Mouse (Mus musculus): ENCODE data around the gene Ndufaf2. TPM values are rescaled to one million over a fixed set of nuclear protein-coding genes. Genes with fewer than 3 reads are reported as not detected.

The Ndufaf2 gene
- polyA plus RNA-seq, 1 experiment from 2014 or later = 62.3 TPM

DNA sequence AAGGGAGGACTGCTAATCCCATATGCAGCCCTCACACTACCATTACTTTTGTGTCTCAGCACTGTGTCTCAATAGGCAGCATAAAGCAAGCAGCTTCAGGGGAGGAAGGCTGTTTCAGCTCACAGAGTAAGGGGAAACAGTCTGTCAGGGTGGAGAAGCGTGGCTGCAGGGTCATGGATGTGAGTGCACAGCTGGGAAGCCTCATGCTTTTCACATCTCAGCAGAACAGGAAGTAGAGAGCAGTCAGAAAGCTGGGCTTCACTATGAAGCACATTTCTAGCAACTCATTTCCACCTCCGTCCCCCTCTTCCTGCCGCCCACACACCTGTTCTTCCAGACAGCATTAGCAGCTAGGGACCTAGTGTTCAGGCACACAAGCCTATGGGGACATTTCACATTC is 101.5 kb downstream of the Ndufaf2 start:
- H3K9me3 ChIP-seq (replicated peaks) = no peaks in the 10 kb centered on the region
- no peak overlapping the region for H3K4me2 ChIP-seq
- no peak overlapping the region for H3K4me3 ChIP-seq
- H3K27me3 ChIP-seq (replicated peaks) = no peaks in the 10 kb centered on the region
- peaks cover 8% of the 10 kb centered on the region; the same call in 1 of the 2 replicates for H3K4me1 ChIP-seq (replicated peaks)
- H3K9ac ChIP-seq = no peak overlapping the region
- no peak for ATAC-seq (ENCODE audit: insufficient number of reproducible peaks, low FRiP score)
- WGBS = 62% methylated on average over 3 of the region's 3 CpGs
- H3K36me3 ChIP-seq = no peaks in the 10 kb centered on the region
- H3K27ac ChIP-seq (ENCODE audit: poor library complexity, severe bottlenecking) = no peak overlapping the region

DNA sequence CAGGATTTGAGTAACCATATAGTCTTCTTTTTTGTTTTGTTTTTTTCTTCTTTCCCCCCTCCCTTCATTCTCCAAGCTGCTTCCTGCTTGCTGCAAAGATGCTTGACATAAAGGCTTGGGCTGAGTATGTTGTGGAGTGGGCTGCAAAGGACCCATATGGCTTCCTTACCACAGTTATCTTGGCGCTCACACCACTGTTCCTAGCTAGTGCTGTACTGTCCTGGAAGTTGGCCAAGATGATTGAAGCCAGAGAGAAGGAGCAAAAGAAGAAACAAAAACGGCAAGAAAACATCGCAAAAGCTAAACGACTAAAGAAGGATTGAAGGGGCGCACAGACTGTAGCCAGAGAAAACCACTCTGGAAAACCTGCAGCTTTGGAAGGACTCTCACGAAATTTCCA is 111.1 kb downstream of the Ndufaf2 start:
- no peak overlapping the region for H3K27ac ChIP-seq (ENCODE audit: poor library complexity, severe bottlenecking)
- H3K9me3 ChIP-seq (replicated peaks) = no peaks in the 10 kb centered on the region
- no peaks in the 10 kb centered on the region for H3K27me3 ChIP-seq (replicated peaks)
- ATAC-seq (ENCODE audit: insufficient number of reproducible peaks, low FRiP score) = no peak
- peaks cover 10% of the 10 kb centered on the region for H3K36me3 ChIP-seq
- no peak overlapping the region for H3K4me2 ChIP-seq
- WGBS = 83% methylated on average over 6 of the region's 6 CpGs
- no peak overlapping the region for H3K4me3 ChIP-seq
- peaks cover 20% of the 10 kb centered on the region for H3K4me1 ChIP-seq (replicated peaks)
- H3K9ac ChIP-seq = no peak overlapping the region

DNA sequence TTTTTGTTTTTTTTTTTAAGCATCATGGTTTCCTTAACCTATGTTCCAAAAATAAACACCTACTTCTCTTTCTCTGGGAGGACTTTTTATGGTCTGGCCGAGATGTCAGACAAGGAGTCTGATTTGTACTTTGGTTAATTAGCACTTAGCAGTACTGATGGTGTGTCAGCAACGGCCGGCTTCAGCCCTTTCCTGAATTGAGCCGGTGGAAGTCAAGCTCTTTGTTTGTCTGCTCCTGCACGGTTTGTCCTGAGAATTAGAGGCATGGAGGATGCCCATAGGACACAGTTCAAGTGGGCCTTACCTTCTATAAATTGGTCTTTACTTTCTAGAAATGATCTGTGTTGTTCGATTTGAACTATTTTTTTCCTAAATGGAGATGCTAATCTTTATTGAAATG is 111.5 kb downstream of the Ndufaf2 start:
- Histone ChIP-seq H3K27ac (ENCODE audit: poor library complexity, severe bottlenecking) (no peak overlapping the region), H3K9me3 (replicated peaks) (no peaks in the 10 kb centered on the region), H3K4me2 (no peak overlapping the region), H3K36me3 (peaks cover 10% of the 10 kb centered on the region), H3K4me1 (replicated peaks) (peaks cover 20% of the 10 kb centered on the region), H3K9ac (no peak overlapping the region), H3K27me3 (replicated peaks) (no peaks in the 10 kb centered on the region), H3K4me3 (no peak overlapping the region)
- 80% methylated on average over 6 of the region's 6 CpGs for WGBS
- no peak for ATAC-seq (ENCODE audit: insufficient number of reproducible peaks, low FRiP score)

DNA sequence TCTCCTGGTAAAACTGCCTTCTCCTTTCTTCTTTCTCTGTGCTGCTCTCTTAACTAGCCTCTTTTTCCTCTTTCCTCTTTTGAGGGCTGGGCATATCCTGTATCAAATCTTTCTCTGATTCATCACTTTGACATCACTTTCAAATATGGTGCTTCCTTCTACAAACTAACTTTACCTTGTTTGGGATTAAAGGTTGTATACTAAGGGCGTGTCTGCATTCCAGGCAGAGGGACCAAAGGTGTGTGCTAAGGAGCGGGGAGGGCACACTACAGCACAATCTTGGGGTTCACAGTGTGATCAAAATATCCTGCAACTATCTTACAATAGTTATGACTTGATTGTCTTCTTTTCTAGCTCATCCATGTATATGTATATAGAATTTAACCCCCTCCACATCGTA is 112.4 kb downstream of the Ndufaf2 start:
- Histone ChIP-seq H3K36me3 (peaks cover 10% of the 10 kb centered on the region), H3K9me3 (replicated peaks) (no peaks in the 10 kb centered on the region), H3K4me3 (no peak overlapping the region), H3K27me3 (replicated peaks) (no peaks in the 10 kb centered on the region), H3K9ac (no peak overlapping the region), H3K27ac (ENCODE audit: poor library complexity, severe bottlenecking) (no peak overlapping the region), H3K4me1 (replicated peaks) (peaks cover 20% of the 10 kb centered on the region), H3K4me2 (peak overlapping the region; percentile 20; the same call in 1 of the 2 replicates)
- 94% methylated on average over 3 of the region's 3 CpGs for WGBS
- no peak for ATAC-seq (ENCODE audit: insufficient number of reproducible peaks, low FRiP score)

DNA sequence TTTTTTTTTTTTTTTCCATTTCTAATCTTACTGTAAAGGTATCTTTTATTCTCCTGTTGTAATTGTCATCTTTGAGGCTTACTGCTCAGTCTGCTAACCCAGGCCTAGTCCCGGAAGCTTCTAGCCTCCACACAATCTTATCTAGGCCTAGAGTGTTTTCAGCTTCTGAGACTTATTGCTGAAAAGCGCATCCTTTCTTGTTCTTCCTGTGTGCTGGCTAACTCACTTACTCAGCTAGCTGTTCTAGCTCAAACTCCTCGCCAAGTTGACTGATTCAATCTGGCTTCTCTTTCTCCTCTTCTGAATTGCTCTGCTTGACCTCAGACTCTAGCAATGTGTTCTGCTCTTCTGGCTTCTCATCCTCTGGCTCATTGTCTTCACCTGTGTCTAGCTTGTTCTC is 112.8 kb downstream of the Ndufaf2 start:
- Histone ChIP-seq H3K4me1 (replicated peaks) (peaks cover 20% of the 10 kb centered on the region), H3K36me3 (peaks cover 10% of the 10 kb centered on the region), H3K27ac (ENCODE audit: poor library complexity, severe bottlenecking) (no peak overlapping the region), H3K27me3 (replicated peaks) (0 out of 2 replicates have a peak, but pooled peaks cover 3% of the 10 kb centered on the region), H3K9me3 (replicated peaks) (no peaks in the 10 kb centered on the region), H3K4me2 (peak overlapping the region; percentile 20; the same call in 1 of the 2 replicates), H3K9ac (no peak overlapping the region), H3K4me3 (no peak overlapping the region)
- no peak for ATAC-seq (ENCODE audit: insufficient number of reproducible peaks, low FRiP score)
- WGBS = 49% methylated on average over 3 of the region's 3 CpGs

DNA sequence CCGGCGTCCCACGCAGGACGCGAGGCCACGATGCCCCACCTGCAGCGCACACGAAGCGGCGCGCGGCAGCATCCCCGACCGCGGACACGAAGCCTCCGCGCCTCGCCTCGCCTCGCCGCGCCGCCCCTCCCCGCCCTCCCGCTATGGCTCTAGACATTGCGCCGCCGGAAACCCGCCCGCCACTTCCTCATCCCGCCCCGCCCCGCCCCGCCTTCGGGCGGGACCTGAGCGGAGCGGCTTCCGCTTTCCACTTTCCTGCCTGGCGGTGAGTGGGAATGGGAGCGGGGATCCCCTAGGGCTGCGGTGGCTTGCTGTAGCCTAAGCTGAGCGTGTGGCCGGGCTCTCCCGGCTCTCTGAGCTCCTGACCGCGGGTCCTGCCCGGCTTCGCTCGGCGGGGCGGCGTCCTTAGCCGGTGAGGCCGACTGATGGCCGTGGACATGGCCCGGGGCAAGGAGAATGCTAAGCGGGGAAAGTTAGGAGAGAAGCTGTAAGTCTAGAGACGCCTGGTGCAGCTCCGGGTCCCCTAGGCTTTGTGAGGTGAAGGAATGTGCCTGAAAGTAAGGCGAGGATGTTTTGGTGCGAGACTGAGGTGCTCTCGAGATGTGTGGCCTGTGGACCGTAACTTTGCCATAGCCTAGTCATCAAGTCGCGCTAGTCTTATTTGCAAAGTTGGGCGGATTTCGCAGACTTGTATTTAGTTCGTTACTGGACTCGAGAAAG is 114.0 kb downstream of the Ndufaf2 start, which contains the start of gene Smim15:
Smim15 (plus strand) TSS at position 225 of the 720 bp plus-strand sequence.
- Histone ChIP-seq H3K4me2 (peak within 1 kb of the TSS; percentile 80), H3K4me3 (peak within 1 kb of the TSS; percentile 95), H3K27me3 (replicated peaks) (0 out of 2 replicates have a peak, but pooled peaks cover 6% of the 10 kb centered on the region), H3K9me3 (replicated peaks) (no peaks in the 10 kb centered on the region), H3K36me3 (peaks cover 10% of the 10 kb centered on the region), H3K4me1 (replicated peaks) (peaks cover 24% of the 10 kb centered on the region), H3K9ac (peak within 1 kb of the TSS; percentile 93), H3K27ac (ENCODE audit: poor library complexity, severe bottlenecking) (peak within 1 kb of the TSS; percentile 96)
- peak; percentile 97 for ATAC-seq (ENCODE audit: insufficient number of reproducible peaks, low FRiP score)
- under 1% methylated on average over 71 of the region's 71 CpGs for WGBS

DNA sequence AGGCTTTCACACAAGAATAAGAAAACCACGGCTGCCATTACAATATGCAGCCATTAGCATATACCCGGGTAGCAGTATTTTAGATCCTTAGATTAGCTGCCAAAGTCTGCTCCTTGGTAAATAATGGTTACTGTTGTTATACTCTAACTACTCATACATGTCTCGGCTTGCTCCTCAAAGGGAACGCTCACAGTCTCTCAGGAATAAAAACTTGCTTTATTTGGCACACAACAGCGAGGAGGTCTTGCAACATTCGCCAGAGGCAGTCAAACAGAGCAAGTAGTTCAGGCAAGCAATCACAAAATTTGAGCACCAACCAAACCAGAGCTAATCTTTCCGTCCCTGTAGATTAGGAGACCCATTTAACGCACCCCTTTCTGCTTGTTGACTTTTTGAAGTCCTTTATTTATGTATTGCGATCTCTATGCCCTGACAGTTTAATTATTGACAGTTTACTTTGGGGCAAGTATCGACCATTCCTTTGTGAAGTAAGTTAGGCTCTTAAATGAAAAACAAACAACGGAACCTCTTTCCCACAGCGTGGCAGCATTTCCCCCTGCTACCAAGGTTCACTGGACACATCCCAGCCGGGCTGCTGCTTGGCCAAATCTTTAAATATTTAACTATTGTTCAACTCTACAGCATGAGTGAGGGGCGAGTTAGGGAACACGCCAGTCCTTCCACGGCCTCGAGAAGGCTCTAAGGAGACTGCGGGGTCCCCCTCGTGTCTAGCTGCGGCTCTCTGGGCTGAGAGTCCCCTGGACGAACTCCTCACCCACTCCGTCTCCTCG is 114.8 kb downstream of the Ndufaf2 start:
- 4% methylated on average over 23 of the region's 23 CpGs for WGBS
- ATAC-seq (ENCODE audit: insufficient number of reproducible peaks, low FRiP score) = no peak; the same call in 1 of the 2 replicates

DNA sequence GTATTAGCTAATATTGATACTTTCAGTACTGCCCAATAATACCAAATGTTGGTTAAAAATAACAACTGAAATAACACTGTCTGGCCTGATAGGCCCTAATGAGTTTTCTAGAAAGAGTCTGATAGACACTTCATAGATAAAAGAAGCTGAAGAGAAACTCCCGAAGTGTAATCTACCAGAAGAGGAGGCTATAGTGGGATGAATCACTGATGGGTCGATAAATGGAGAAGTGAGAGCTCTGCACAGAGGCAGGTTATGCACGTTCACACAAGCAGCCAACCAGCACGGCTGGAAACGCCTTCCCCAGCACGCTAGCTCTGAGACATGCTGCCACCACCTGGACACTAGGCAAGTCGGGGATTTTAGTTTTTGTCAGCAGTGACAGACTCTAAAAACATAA is 117.1 kb downstream of the Ndufaf2 start:
- Histone ChIP-seq H3K4me1 (replicated peaks) (peaks cover 26% of the 10 kb centered on the region), H3K36me3 (no peaks in the 10 kb centered on the region), H3K27me3 (replicated peaks) (0 out of 2 replicates have a peak, but pooled peaks cover 6% of the 10 kb centered on the region), H3K4me2 (no peak overlapping the region), H3K9me3 (replicated peaks) (no peaks in the 10 kb centered on the region), H3K9ac (no peak overlapping the region), H3K27ac (ENCODE audit: poor library complexity, severe bottlenecking) (no peak overlapping the region), H3K4me3 (no peak overlapping the region)
- no peak for ATAC-seq (ENCODE audit: insufficient number of reproducible peaks, low FRiP score)
- under 1% methylated on average over 7 of the region's 7 CpGs for WGBS

More for the DNA sequence above, 114.8 kb downstream of the Ndufaf2 start:
- Histone ChIP-seq H3K36me3 (peaks cover 10% of the 10 kb centered on the region), H3K4me1 (replicated peaks) (peaks cover 26% of the 10 kb centered on the region), H3K9me3 (replicated peaks) (no peaks in the 10 kb centered on the region), H3K27me3 (replicated peaks) (0 out of 2 replicates have a peak, but pooled peaks cover 6% of the 10 kb centered on the region), H3K27ac (ENCODE audit: poor library complexity, severe bottlenecking) (peak overlapping the region; percentile 79), H3K9ac (peak overlapping the region; percentile 93), H3K4me3 (peak overlapping the region; percentile 95), H3K4me2 (peak overlapping the region; percentile 80)

DNA sequence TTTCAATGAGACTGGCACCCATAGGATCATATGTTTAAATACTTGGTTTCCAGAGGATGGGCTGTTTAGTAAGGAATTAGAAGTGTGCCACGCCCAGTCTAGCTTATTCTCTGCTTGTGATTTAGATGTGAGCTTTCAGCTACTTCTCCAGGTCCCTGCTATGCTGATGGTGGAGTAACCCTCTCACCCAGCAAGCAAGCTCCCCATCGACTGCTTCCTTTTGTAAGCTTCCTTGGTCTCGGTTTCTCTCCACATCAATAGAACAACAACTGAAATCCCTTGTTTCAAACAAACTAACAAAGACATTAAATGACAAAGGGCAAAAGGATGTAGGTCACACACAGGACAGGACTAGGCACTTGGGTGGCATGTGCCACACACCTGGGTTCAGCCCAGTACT is 118.0 kb downstream of the Ndufaf2 start:
- 67% methylated on average over 3 of the region's 3 CpGs for WGBS
- Histone ChIP-seq H3K4me2 (no peak overlapping the region), H3K4me1 (replicated peaks) (peaks cover 20% of the 10 kb centered on the region), H3K9me3 (replicated peaks) (no peaks in the 10 kb centered on the region), H3K27ac (ENCODE audit: poor library complexity, severe bottlenecking) (no peak overlapping the region), H3K4me3 (no peak overlapping the region), H3K36me3 (no peaks in the 10 kb centered on the region), H3K27me3 (replicated peaks) (0 out of 2 replicates have a peak, but pooled peaks cover 6% of the 10 kb centered on the region), H3K9ac (no peak overlapping the region)
- no peak for ATAC-seq (ENCODE audit: insufficient number of reproducible peaks, low FRiP score)

DNA sequence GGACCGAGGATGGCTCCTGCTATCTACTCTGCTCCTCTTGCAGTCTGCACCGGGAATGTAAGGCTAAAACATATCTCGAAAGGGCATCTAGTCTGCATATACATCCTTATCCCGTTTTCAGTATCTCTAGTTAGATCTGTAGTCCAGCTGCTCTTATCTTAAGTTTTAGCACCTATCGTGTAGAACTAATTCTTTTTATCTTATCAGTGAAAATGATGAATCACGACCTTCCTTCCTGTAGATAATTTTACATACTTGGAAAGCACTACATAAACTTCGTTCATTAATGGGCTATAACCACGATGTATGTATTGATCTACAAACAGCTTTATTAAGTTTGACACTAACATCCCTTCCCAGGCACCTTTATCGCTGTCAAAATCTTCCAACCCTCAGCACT is 118.5 kb downstream of the Ndufaf2 start:
- H3K4me3 ChIP-seq = no peak overlapping the region
- WGBS = 46% methylated on average over 9 of the region's 9 CpGs
- H3K27me3 ChIP-seq (replicated peaks) = 0 out of 2 replicates have a peak, but pooled peaks cover 6% of the 10 kb centered on the region
- H3K4me2 ChIP-seq = no peak overlapping the region
- no peak for ATAC-seq (ENCODE audit: insufficient number of reproducible peaks, low FRiP score)
- H3K9me3 ChIP-seq (replicated peaks) = no peaks in the 10 kb centered on the region
- no peaks in the 10 kb centered on the region for H3K36me3 ChIP-seq
- H3K27ac ChIP-seq (ENCODE audit: poor library complexity, severe bottlenecking) = no peak overlapping the region
- H3K9ac ChIP-seq = no peak overlapping the region
- H3K4me1 ChIP-seq (replicated peaks) = peaks cover 17% of the 10 kb centered on the region

DNA sequence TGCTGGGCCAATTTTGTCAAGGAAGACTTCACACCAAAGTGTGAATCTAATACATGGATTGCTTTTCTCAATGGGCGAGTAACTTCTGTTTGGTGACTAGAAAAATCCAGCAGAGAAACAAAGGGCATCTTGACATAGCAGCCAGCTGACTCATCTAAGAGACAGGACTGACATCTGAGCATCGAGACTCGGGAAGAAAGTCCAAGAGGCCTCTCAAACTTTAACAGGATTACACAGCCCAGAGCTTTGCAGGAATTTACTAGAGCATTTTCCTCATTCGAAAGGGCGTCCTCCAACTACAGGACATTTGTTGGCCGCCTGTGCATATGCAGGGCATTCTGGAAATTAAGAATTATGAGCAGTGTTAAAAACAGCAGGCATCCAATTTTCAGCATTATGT is 119.0 kb downstream of the Ndufaf2 start:
- no peak for ATAC-seq (ENCODE audit: insufficient number of reproducible peaks, low FRiP score)
- Histone ChIP-seq H3K27me3 (replicated peaks) (0 out of 2 replicates have a peak, but pooled peaks cover 6% of the 10 kb centered on the region), H3K4me1 (replicated peaks) (peaks cover 17% of the 10 kb centered on the region), H3K4me3 (no peak overlapping the region), H3K4me2 (no peak overlapping the region), H3K27ac (ENCODE audit: poor library complexity, severe bottlenecking) (no peak overlapping the region), H3K9ac (no peak overlapping the region), H3K36me3 (no peaks in the 10 kb centered on the region), H3K9me3 (replicated peaks) (no peaks in the 10 kb centered on the region)
- WGBS = 47% methylated on average over 6 of the region's 6 CpGs

All from heart, embryonic 12.5 days (tissue).